ENCODE assay signal across 9 mouse cellular contexts in genomic region chr12:108220621-108221020, GRCm38 (mm10). TPM values are rescaled to one million over a fixed set of nuclear protein-coding genes. Genes with fewer than 3 reads are reported as not detected.
DNase-seq lines count a peak whose midpoint lies in the region; ATAC-seq lines count a peak whose summit lies in the region.
"Had no signal": no experiment of that assay in that cellular context is flagged by ENCODE, and none has a peak within 500 bp of the region (broad histone marks: within the 10 kb centered on the region; RNA-seq: fewer than 3 reads in every experiment).

No protein-coding gene starts in this region.

- H3K4me2 ChIP-seq in neural tube, embryonic 11.5 days (ENCODE audit: low read depth): no peak overlapping the region
- no peak overlapping the region for H3K4me2 ChIP-seq in forebrain, embryonic 16.5 days (ENCODE audit: low read length)
- H3K4me2 ChIP-seq in stomach, embryonic 16.5 days (ENCODE audit: low read depth, low read length): no peak overlapping the region
- no peak overlapping the region for H3K4me2 ChIP-seq in heart, embryonic 11.5 days
- H3K4me2 ChIP-seq: heart, embryonic 12.5 days had no signal

- H3K9me3 ChIP-seq in neural tube, embryonic 11.5 days (ENCODE audit: control insufficient read depth, low read length): no peaks in the 10 kb centered on the region
- no peaks in the 10 kb centered on the region for H3K9me3 ChIP-seq in forebrain, embryonic 16.5 days (ENCODE audit: control insufficient read depth, low read length)
- no peaks in the 10 kb centered on the region for H3K9me3 ChIP-seq in limb, embryonic 10.5 days (replicated peaks)
- no peaks in the 10 kb centered on the region for H3K9me3 ChIP-seq in stomach, embryonic 16.5 days (replicated peaks; ENCODE audit: control insufficient read depth, low read length)
- no peaks in the 10 kb centered on the region for H3K9me3 ChIP-seq in heart, embryonic 11.5 days (replicated peaks; ENCODE audit: control insufficient read depth, low read length)
- H3K9me3 ChIP-seq: heart, embryonic 12.5 days had no signal

- 0 out of 2 replicates have a peak, but pooled peaks have one; percentile 6 for ATAC-seq in neural tube, embryonic 11.5 days (ENCODE audit: insufficient read depth, low FRiP score, low TSS enrichment)
- ATAC-seq in forebrain, embryonic 16.5 days: peak; percentile 26
- no peak for ATAC-seq in stomach, embryonic 16.5 days (ENCODE audit: insufficient read depth, low FRiP score)
- ATAC-seq in heart, embryonic 11.5 days (replicated peaks; ENCODE audit: insufficient number of reproducible peaks, low FRiP score, low TSS enrichment): no peak

- 65% methylated on average over 12 of the region's 12 CpGs for WGBS in neural tube, embryonic 11.5 days
- WGBS in forebrain, embryonic 16.5 days: 41% methylated on average over 12 of the region's 12 CpGs
- 69% methylated on average over 12 of the region's 12 CpGs for WGBS in limb, embryonic 10.5 days
- WGBS in stomach, embryonic 16.5 days: 72% methylated on average over 12 of the region's 12 CpGs
- 71% methylated on average over 12 of the region's 12 CpGs for whole genome bisulfite sequencing in heart, embryonic 11.5 days (ENCODE audit: insufficient replicate concordance)

- H3K36me3 ChIP-seq in neural tube, embryonic 11.5 days (ENCODE audit: control insufficient read depth, insufficient read depth, low read length): no peaks in the 10 kb centered on the region
- H3K36me3 ChIP-seq in forebrain, embryonic 16.5 days (ENCODE audit: control insufficient read depth, insufficient read depth): no peaks in the 10 kb centered on the region
- no peaks in the 10 kb centered on the region for H3K36me3 ChIP-seq in limb, embryonic 10.5 days
- H3K36me3 ChIP-seq in stomach, embryonic 16.5 days (ENCODE audit: control insufficient read depth, insufficient read depth, low read length): no peaks in the 10 kb centered on the region
- H3K36me3 ChIP-seq in heart, embryonic 11.5 days (ENCODE audit: control insufficient read depth, insufficient read depth, low read length): no peaks in the 10 kb centered on the region
- H3K36me3 ChIP-seq: heart, embryonic 12.5 days had no signal

- no peaks in the 10 kb centered on the region for H3K27me3 ChIP-seq in neural tube, embryonic 11.5 days (ENCODE audit: control insufficient read depth, insufficient read depth, low read length)
- no peaks in the 10 kb centered on the region for H3K27me3 ChIP-seq in forebrain, embryonic 16.5 days (replicated peaks; ENCODE audit: control insufficient read depth, insufficient read depth, low read length)
- H3K27me3 ChIP-seq in limb, embryonic 10.5 days (ENCODE audit: low read depth, poor library complexity, severe bottlenecking): peaks cover 17% of the 10 kb centered on the region; the same call in 1 of the 2 replicates
- no peaks in the 10 kb centered on the region for H3K27me3 ChIP-seq in stomach, embryonic 16.5 days (ENCODE audit: control insufficient read depth, insufficient read depth, low read length)
- H3K27me3 ChIP-seq in heart, embryonic 11.5 days (ENCODE audit: control insufficient read depth, insufficient read depth, low read length): no peaks in the 10 kb centered on the region
- H3K27me3 ChIP-seq: heart, embryonic 12.5 days had no signal

- H3K9ac ChIP-seq in neural tube, embryonic 11.5 days (ENCODE audit: low read length): no peak overlapping the region
- H3K9ac ChIP-seq in forebrain, embryonic 16.5 days (replicated peaks; ENCODE audit: low read depth, low read length): no peak overlapping the region
- peak overlapping the region; percentile 49; the same call in 1 of the 2 replicates for H3K9ac ChIP-seq in stomach, embryonic 16.5 days (ENCODE audit: low read length)
- H3K9ac ChIP-seq in heart, embryonic 11.5 days (ENCODE audit: low read depth, low read length): no peak overlapping the region

- H3K4me1 ChIP-seq in neural tube, embryonic 11.5 days (ENCODE audit: control insufficient read depth, insufficient read depth, low read length): peaks cover 51% of the 10 kb centered on the region
- H3K4me1 ChIP-seq in forebrain, embryonic 16.5 days (replicated peaks; ENCODE audit: control insufficient read depth, insufficient read depth, low read length): peaks cover 70% of the 10 kb centered on the region
- peaks cover 88% of the 10 kb centered on the region for H3K4me1 ChIP-seq in limb, embryonic 10.5 days
- H3K4me1 ChIP-seq in stomach, embryonic 16.5 days (ENCODE audit: control insufficient read depth, insufficient read depth, low read length): peaks cover 41% of the 10 kb centered on the region
- H3K4me1 ChIP-seq in heart, embryonic 11.5 days (ENCODE audit: control insufficient read depth, insufficient read depth, low read length): peaks cover 70% of the 10 kb centered on the region

- 0 out of 2 replicates have a peak overlapping the region, but pooled peaks have one; percentile 27 for H3K27ac ChIP-seq in neural tube, embryonic 11.5 days (ENCODE audit: low read depth, low read length)
- H3K27ac ChIP-seq in forebrain, embryonic 16.5 days (ENCODE audit: low read length): no peak overlapping the region
- H3K27ac ChIP-seq in limb, embryonic 10.5 days: peak overlapping the region; percentile 3; the same call in 1 of the 2 replicates
- H3K27ac ChIP-seq in stomach, embryonic 16.5 days (ENCODE audit: low read length): peak overlapping the region; percentile 89; the same call in 1 of the 2 replicates
- no peak overlapping the region for H3K27ac ChIP-seq in heart, embryonic 11.5 days (ENCODE audit: low read depth, low read length)

- H3K4me3 ChIP-seq in neural tube, embryonic 11.5 days (ENCODE audit: low read depth, low read length): no peak overlapping the region
- H3K4me3 ChIP-seq in forebrain, embryonic 16.5 days (replicated peaks; ENCODE audit: low read length): no peak overlapping the region
- H3K4me3 ChIP-seq in limb, embryonic 10.5 days: no peak overlapping the region
- H3K4me3 ChIP-seq in stomach, embryonic 16.5 days (replicated peaks; ENCODE audit: low read length): no peak overlapping the region
- H3K4me3 ChIP-seq in heart, embryonic 11.5 days (ENCODE audit: low read depth, low read length): no peak overlapping the region
- H3K4me3 ChIP-seq: heart, embryonic 12.5 days had no signal

- no peak for DNase-seq in neural tube, embryonic 11.5 days (ENCODE audit: low spot score)
- no peak for DNase-seq in neural tube, embryonic 10.5 days (ENCODE audit: extremely low spot score, low spot score)
- no peak for DNase-seq in limb, embryonic 10.5 days (ENCODE audit: low spot score)
- DNase-seq in layer of hippocampus, adult 9-11 months: no peak
- DNase-seq: thymus, postnatal 25 days had no signal

RNA-seq across cellular contexts. Expression of gene Ccnk, which starts 41.2 kb away (rescaled TPM):
- polyA plus RNA-seq in neural tube, embryonic 11.5 days (2014; fragmentation: Nextera tagmentation; extraction: Ambion mirVana): 6.0 and 6.9 TPM in 2 replicates
- polyA plus RNA-seq in forebrain, embryonic 16.5 days (2015; fragmentation: Nextera tagmentation; extraction: Ambion mirVana): 3.1 and 3.2 TPM in 2 replicates
- polyA plus RNA-seq in limb, embryonic 10.5 days (2016; fragmentation: Nextera tagmentation; extraction: Ambion mirVana): 3.3 and 3.4 TPM in 2 replicates
- 1.8 and 2.5 TPM in 2 replicates for polyA plus RNA-seq in stomach, embryonic 16.5 days (2015; fragmentation: Nextera tagmentation; extraction: Ambion mirVana)
- polyA plus RNA-seq in heart, embryonic 11.5 days (2014; fragmentation: Nextera tagmentation; extraction: Ambion mirVana): 4.0 and 5.6 TPM in 2 replicates

RNA-seq across cellular contexts. Expression of gene Setd3, which starts 41.5 kb away (rescaled TPM):
- 86.5 and 91.6 TPM in 2 replicates for polyA plus RNA-seq in neural tube, embryonic 11.5 days (2014; fragmentation: Nextera tagmentation; extraction: Ambion mirVana)
- 104 and 116 TPM in 2 replicates for polyA plus RNA-seq in forebrain, embryonic 16.5 days (2015; fragmentation: Nextera tagmentation; extraction: Ambion mirVana)
- 71.4 and 76.9 TPM in 2 replicates for polyA plus RNA-seq in limb, embryonic 10.5 days (2016; fragmentation: Nextera tagmentation; extraction: Ambion mirVana)
- 89.2 and 93.0 TPM in 2 replicates for polyA plus RNA-seq in stomach, embryonic 16.5 days (2015; fragmentation: Nextera tagmentation; extraction: Ambion mirVana)
- 62.4 and 64.4 TPM in 2 replicates for polyA plus RNA-seq in heart, embryonic 11.5 days (2014; fragmentation: Nextera tagmentation; extraction: Ambion mirVana)

RNA-seq across cellular contexts. Expression of gene Ccdc85c, which starts 54.6 kb away (rescaled TPM):
- 18.9 and 20.3 TPM in 2 replicates for polyA plus RNA-seq in neural tube, embryonic 11.5 days (2014; fragmentation: Nextera tagmentation; extraction: Ambion mirVana)
- polyA plus RNA-seq in forebrain, embryonic 16.5 days (2015; fragmentation: Nextera tagmentation; extraction: Ambion mirVana): 12.0 and 12.9 TPM in 2 replicates
- 5.4 and 6.2 TPM in 2 replicates for polyA plus RNA-seq in limb, embryonic 10.5 days (2016; fragmentation: Nextera tagmentation; extraction: Ambion mirVana)
- 6.5 and 6.9 TPM in 2 replicates for polyA plus RNA-seq in stomach, embryonic 16.5 days (2015; fragmentation: Nextera tagmentation; extraction: Ambion mirVana)
- 6.3 and 7.8 TPM in 2 replicates for polyA plus RNA-seq in heart, embryonic 11.5 days (2014; fragmentation: Nextera tagmentation; extraction: Ambion mirVana)

Comparison
In these comparisons a context has a peak if more than half of its experiments do, and no peak if none do; other contexts are left out.
1. ATAC-seq: peak in neural tube, embryonic 11.5 days (single experiment) and forebrain, embryonic 16.5 days (single experiment); none in stomach, embryonic 16.5 days (single experiment) and heart, embryonic 11.5 days (single experiment).
2. H3K27ac ChIP-seq: peak in neural tube, embryonic 11.5 days (single experiment), limb, embryonic 10.5 days (single experiment) and stomach, embryonic 16.5 days (single experiment); none in forebrain, embryonic 16.5 days (single experiment) and heart, embryonic 11.5 days (single experiment).